Mouse (Mus musculus): Measurements from ENCODE around the gene Smug1. TPM values are rescaled to one million over a fixed set of nuclear protein-coding genes. Genes with fewer than 3 reads are reported as not detected.

The Smug1 gene
- polyA plus RNA-seq, 1 experiment from 2014 or later: 18.1 TPM

DNA sequence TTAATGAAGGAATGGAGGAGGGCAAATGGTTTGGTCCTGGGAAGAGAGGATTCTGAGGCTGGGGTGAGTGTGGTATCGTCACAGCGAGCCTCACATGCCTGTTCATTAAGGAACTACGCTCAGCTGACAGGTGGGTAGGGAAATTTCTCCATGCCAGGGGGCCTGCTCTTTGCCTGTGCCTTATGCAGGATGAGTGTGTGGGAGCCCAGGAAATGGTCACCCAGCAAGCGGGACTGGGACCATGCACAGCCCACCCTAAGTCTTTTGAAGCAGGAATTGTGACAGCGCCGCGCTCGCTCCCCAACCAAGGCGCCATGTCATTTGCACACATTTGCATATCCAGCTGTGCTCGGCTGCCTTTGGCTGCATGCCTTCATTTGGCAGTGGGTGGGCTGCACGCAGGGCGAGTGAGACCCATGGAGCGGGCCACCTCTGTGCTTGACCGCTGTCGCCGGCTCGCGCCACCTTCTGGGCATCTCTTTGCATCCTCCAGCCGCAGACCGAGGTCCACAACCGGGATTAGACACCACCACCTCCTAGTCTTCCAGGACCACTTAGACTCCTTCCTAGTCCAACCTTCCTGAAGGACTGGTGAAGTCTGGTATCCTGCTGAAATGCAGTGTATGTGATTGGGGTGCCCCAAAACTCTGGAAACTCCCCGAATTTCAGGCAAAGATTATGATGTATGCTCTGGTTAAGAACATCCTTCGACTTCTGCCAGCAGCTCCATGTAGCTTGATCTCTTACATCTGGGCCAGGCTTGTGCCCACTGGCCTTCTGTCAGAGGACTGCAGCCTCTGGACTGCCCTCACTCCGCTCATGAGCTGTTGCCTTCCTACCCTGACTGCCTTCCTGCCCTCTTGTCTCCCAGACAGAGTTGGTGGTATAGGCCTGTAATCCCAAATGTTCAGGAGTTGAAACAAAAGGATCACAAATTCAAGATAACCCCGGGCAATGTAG is 17.0 kb upstream of the Smug1 start:
- H3K27ac ChIP-seq (ENCODE audit: low read depth): no peak overlapping the region

DNA sequence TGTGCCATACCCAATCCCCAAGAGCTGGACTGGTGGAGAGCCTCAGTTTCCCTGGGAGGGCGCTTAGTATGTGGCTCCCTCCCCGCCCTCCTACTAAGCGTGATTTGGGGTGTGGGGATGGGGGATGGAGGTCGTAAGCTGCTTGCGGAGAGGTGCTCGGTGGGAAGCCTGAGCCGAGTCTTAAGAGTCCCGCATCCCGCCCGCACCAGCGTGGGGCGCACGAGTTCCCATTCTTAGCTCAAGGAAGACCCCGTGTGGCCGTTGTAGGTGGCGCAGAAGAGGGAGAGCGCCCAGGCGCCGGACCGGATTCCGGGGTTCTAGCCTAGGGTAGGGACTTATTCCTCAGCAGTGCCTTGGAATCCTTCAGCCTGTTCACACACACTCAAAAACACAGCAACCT is 16.2 kb upstream of the Smug1 start:
- under 1% methylated on average over 21 of the region's 21 CpGs for WGBS
- ATAC-seq (ENCODE audit: insufficient read depth) (peak; percentile 23), DNase-seq (peak; percentile 87)
- Histone ChIP-seq H3K4me1 (ENCODE audit: insufficient read depth) (no peaks in the 10 kb centered on the region), H3K9me3 (ENCODE audit: low read depth, low read length) (no peaks in the 10 kb centered on the region), H3K4me3 (ENCODE audit: low read depth, low read length) (peak overlapping the region; percentile 26; the same call in 1 of the 2 replicates), H3K27ac (ENCODE audit: low read depth) (no peak overlapping the region), H3K4me2 (peak overlapping the region; percentile 66), H3K9ac (no peak overlapping the region), H3K36me3 (ENCODE audit: insufficient read depth) (0 out of 2 replicates have a peak, but pooled peaks cover 3% of the 10 kb centered on the region), H3K27me3 (ENCODE audit: insufficient read depth, low read length) (peaks cover 33% of the 10 kb centered on the region; the same call in 1 of the 2 replicates)
- TF ChIP-seq CTCF (IDR thresholded peaks at IDR 0.05; ENCODE audit: low read depth): peak; percentile 83

More for the DNA sequence above, 17.0 kb upstream of the Smug1 start:
- Histone ChIP-seq H3K9ac (no peak overlapping the region), H3K27me3 (ENCODE audit: insufficient read depth, low read length) (peaks cover 27% of the 10 kb centered on the region; the same call in 1 of the 2 replicates), H3K9me3 (ENCODE audit: low read depth, low read length) (no peaks in the 10 kb centered on the region), H3K4me3 (ENCODE audit: low read depth, low read length) (peak overlapping the region; percentile 26), H3K4me2 (peak overlapping the region; percentile 66), H3K4me1 (ENCODE audit: insufficient read depth) (no peaks in the 10 kb centered on the region), H3K36me3 (ENCODE audit: insufficient read depth) (0 out of 2 replicates have a peak, but pooled peaks cover 5% of the 10 kb centered on the region)
- WGBS: 9% methylated on average over 25 of the region's 25 CpGs
- TF ChIP-seq CTCF (IDR thresholded peaks at IDR 0.05; ENCODE audit: low read depth): peak; percentile 51
- ATAC-seq (ENCODE audit: insufficient read depth) (peak; percentile 10; the same call in 1 of the 2 replicates), DNase-seq (peak; percentile 65)

DNA sequence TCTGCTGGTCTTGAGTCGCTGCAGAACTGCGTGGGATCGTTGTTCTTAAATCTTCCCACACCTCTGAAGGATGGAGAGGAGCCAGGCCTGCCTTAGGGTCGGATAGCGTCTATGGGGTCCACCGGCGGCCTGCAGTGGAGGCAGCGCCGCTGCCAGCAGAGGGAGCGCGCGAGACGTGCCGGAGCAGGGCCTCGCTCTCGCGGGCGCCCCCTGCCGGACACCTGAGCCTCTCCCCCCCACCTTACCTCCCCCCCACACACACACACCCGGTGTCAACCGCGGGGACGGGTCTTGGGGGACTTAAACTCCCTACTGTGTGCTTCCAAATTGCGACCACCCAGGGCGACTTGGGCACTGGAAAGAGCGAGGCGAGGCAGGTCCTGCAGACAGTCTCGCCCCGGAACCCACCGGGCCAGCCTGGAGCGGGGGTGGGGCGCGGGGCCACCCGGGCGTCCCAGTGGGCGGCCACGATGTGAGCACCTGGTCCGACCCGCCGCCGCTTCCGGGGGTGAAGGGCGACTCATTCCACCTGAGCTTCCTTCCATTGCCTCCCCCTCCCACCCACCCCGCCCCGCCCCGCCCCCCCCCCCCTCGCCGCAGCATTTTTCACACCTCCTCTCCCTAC is 15.4 kb upstream of the Smug1 start:
- Histone ChIP-seq H3K27me3 (ENCODE audit: insufficient read depth, low read length) (peaks cover 38% of the 10 kb centered on the region; the same call in 1 of the 2 replicates), H3K4me1 (ENCODE audit: insufficient read depth) (no peaks in the 10 kb centered on the region), H3K9ac (no peak overlapping the region), H3K4me3 (ENCODE audit: low read depth, low read length) (peak overlapping the region; percentile 26), H3K9me3 (ENCODE audit: low read depth, low read length) (no peaks in the 10 kb centered on the region), H3K4me2 (peak overlapping the region; percentile 66), H3K27ac (ENCODE audit: low read depth) (no peak overlapping the region), H3K36me3 (ENCODE audit: insufficient read depth) (no peaks in the 10 kb centered on the region)
- 1% methylated on average over 43 of the region's 48 CpGs for WGBS
- DNase-seq (peak; percentile 90), ATAC-seq (ENCODE audit: insufficient read depth) (peak; percentile 39)
- TF ChIP-seq CTCF (IDR thresholded peaks at IDR 0.05; ENCODE audit: low read depth): peak; percentile 95

DNA sequence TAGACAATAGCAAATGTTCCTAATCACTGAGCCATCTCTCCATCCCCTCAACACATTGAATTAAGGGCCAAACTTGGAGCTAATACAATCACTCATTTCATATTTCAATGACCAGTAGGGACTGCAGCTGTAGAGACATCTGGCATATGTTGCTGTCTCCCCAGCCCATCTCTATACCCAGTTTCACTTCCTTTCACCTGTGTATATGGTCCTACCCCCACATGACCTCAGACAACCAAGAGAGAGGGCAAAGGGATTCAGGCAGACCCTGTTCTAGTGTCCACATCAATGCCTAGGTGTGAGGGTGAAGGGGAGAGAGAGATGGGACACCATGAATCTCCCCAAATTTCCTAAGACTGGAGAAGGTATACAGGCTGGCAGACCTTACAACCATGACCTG is 13.5 kb upstream of the Smug1 start:
- ATAC-seq (ENCODE audit: insufficient read depth) (no peak), DNase-seq (no peak)
- H3K4me2 ChIP-seq: no peak overlapping the region
- H3K27ac ChIP-seq (ENCODE audit: low read depth): no peak overlapping the region
- peaks cover 53% of the 10 kb centered on the region for H3K27me3 ChIP-seq (ENCODE audit: insufficient read depth, low read length)
- no peaks in the 10 kb centered on the region for H3K9me3 ChIP-seq (ENCODE audit: low read depth, low read length)
- H3K4me1 ChIP-seq (ENCODE audit: insufficient read depth): no peaks in the 10 kb centered on the region
- TF ChIP-seq CTCF (IDR thresholded peaks at IDR 0.05; ENCODE audit: low read depth): no peak
- H3K9ac ChIP-seq: no peak overlapping the region
- H3K4me3 ChIP-seq (ENCODE audit: low read depth, low read length): no peak overlapping the region
- no peaks in the 10 kb centered on the region for H3K36me3 ChIP-seq (ENCODE audit: insufficient read depth)

DNA sequence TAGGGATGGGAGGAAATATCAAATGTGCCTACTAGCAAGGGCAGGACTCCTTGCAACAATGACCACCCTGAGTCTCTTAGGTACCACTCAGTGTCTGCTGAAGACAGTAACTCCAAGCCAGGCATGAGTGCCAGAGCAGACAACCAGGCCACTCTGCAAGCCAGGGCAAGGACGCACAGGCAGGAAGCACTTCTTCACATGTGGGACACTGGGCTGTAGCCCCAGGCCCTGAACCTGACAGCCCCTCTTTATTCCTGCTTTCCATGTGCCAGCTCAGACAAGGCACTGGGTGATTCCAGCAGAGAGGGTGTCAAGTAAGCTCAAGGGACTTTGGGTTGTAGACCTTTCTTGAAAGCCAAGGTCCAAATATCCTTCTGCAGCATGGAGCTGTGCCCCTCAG is 11.9 kb upstream of the Smug1 start:
- Histone ChIP-seq H3K4me1 (ENCODE audit: insufficient read depth) (no peaks in the 10 kb centered on the region), H3K9ac (no peak overlapping the region), H3K36me3 (ENCODE audit: insufficient read depth) (no peaks in the 10 kb centered on the region), H3K9me3 (ENCODE audit: low read depth, low read length) (no peaks in the 10 kb centered on the region), H3K27me3 (ENCODE audit: insufficient read depth, low read length) (peaks cover 63% of the 10 kb centered on the region), H3K27ac (ENCODE audit: low read depth) (no peak overlapping the region), H3K4me3 (ENCODE audit: low read depth, low read length) (no peak overlapping the region), H3K4me2 (no peak overlapping the region)
- ATAC-seq (ENCODE audit: insufficient read depth): no peak
- no peak for DNase-seq
- WGBS: 69% methylated on average over 1 of the region's 1 CpGs
- TF ChIP-seq CTCF (IDR thresholded peaks at IDR 0.05; ENCODE audit: low read depth): no peak

DNA sequence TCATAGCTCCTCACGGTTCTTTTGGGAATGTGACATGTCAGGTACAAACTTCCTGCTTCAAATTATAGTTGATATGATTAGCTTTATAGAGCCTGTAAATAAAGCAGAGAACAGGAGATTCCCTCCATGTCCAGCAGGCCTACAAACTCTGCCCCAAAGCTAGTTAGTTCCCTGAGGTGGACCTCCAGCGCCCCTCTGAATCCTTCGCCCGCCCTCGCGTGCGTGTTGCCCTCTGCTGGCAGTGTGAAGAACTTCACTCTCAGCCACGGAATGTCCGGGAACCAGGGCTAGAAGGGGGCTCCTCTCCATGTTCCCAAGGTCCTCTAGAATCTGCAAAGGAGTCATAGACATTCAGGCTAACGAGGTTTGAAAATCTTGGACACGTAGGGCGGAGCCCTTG is 11.2 kb upstream of the Smug1 start:
- DNase-seq (peak; percentile 73), ATAC-seq (ENCODE audit: insufficient read depth) (no peak)
- Histone ChIP-seq H3K4me3 (ENCODE audit: low read depth, low read length) (no peak overlapping the region), H3K9me3 (ENCODE audit: low read depth, low read length) (no peaks in the 10 kb centered on the region), H3K4me2 (no peak overlapping the region; the same call in 1 of the 2 replicates), H3K4me1 (ENCODE audit: insufficient read depth) (no peaks in the 10 kb centered on the region), H3K9ac (no peak overlapping the region), H3K27ac (ENCODE audit: low read depth) (no peak overlapping the region), H3K27me3 (ENCODE audit: insufficient read depth, low read length) (peaks cover 67% of the 10 kb centered on the region), H3K36me3 (ENCODE audit: insufficient read depth) (no peaks in the 10 kb centered on the region)
- TF ChIP-seq CTCF (IDR thresholded peaks at IDR 0.05; ENCODE audit: low read depth): peak; percentile 84
- 13% methylated on average over 12 of the region's 12 CpGs for WGBS

DNA sequence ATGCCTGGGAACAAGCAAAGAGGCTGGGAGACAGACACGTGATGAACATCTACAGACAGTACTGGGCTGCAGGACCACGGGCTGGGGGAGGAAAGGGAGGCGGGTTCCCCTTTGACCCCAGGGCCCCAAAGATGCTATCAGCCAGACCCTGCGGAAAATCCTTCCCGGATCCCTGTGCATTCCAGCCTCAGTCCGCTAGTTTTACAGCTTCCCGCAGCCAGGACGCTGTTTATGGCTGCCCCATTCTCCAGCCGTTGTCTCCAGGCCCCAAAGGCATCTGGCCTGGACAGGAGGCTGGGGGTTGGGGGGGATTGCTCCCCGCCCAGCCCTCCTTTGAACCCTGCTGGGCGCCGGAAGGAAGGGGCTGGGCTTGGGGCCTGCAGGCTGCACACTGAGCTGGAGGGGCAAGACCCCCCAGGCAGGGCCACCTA is 10.7 kb upstream of the Smug1 start:
- Histone ChIP-seq H3K27me3 (ENCODE audit: insufficient read depth, low read length) (peaks cover 68% of the 10 kb centered on the region), H3K4me3 (ENCODE audit: low read depth, low read length) (no peak overlapping the region), H3K36me3 (ENCODE audit: insufficient read depth) (no peaks in the 10 kb centered on the region), H3K27ac (ENCODE audit: low read depth) (no peak overlapping the region), H3K4me2 (peak overlapping the region; percentile 38; the same call in 1 of the 2 replicates), H3K9ac (no peak overlapping the region), H3K9me3 (ENCODE audit: low read depth, low read length) (no peaks in the 10 kb centered on the region), H3K4me1 (ENCODE audit: insufficient read depth) (no peaks in the 10 kb centered on the region)
- DNase-seq (no peak), ATAC-seq (ENCODE audit: insufficient read depth) (peak; percentile 10; the same call in 1 of the 2 replicates)
- TF ChIP-seq CTCF (IDR thresholded peaks at IDR 0.05; ENCODE audit: low read depth): no peak
- WGBS: 5% methylated on average over 12 of the region's 12 CpGs
